Mouse (Mus musculus): ENCODE data around the gene Vmp1. TPM values are rescaled to one million over a fixed set of nuclear protein-coding genes. Genes with fewer than 3 reads are reported as not detected.

Gene Vmp1
- 10 to 100 TPM; 75.0 to 79.6 TPM for total RNA-seq (2021)
- long read RNA-seq, experiment 1, transcript Vmp1-201 (12 exons, 2,787 nt), result major isoform, 105 of 139 reads
- long read RNA-seq, experiment 1, partial matches to known transcripts, result 6 of 139 reads
- long read RNA-seq, experiment 1, other reads (novel, unspliced or antisense), result 25 of 139 reads
- long read RNA-seq, experiment 2, transcript Vmp1-206 (2 exons, 931 nt), result minor isoform, 7 of 128 reads
- long read RNA-seq, experiment 2, transcript Vmp1-201 (12 exons, 2,787 nt), result major isoform, 86 of 128 reads
- long read RNA-seq, experiment 2, partial matches to known transcripts, result 4 of 128 reads
- long read RNA-seq, experiment 2, other reads (novel, unspliced or antisense), result 31 of 128 reads

- intact Hi-C loops (cut with DNase I), result no loop called here
- DNase-seq, result peak; percentile 92 to 96
These were observed at the start of gene Vmp1, which contains the start of gene Ptrh2 for GRCm38 (mm10) chr11:86683395-86684125. Gene Vmp1, minus strand, starts transcription at chr11:86683836. Gene Ptrh2, plus strand, starts transcription at chr11:86683985.

DNA sequence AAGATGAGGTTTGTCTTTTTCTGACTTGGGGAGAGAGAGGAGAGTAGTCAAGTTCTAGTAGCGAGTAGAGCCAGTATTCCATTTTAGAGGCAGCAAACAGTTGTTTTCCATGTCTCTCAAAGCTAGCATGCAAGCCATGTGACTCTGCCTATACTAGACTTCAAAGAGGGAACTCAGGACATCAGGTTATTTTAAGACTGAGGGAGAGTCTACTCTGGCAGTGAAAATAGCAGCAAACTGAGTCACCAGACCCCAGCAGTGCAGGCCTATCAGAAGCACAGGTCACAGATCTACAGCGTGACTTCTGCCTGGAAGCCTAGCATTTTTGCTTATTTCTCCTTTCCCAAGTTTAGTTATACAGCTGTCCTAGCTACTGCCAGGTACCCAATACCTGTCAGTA lies 47.8 kb upstream of the Vmp1 start:
- intact Hi-C loops (cut with DNase I), result no loop called here
- no peak for DNase-seq

- no peak for DNase-seq
- intact Hi-C loops (cut with DNase I), result no loop called here
These were observed 42.0 kb upstream of the Vmp1 start for GRCm38 (mm10) chr11:86725607-86726006.

DNA sequence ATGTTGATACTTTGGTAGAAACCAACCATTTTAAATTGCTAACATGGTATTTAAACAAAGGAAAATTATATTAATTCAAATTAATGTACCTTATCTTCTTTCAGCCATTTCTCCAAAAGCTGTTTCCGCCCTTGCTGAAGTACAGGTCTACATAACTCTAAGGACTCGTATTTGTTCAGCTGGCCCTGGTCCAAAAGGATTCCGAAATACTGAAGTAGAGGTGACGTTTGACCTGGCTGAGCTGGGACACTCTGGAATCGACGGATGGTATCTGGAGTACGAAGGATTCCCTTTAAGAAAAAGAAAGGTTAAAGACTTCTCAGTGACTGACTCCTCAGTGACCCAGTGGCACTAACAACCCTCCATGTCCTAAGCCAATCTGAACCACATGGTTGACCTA lies 41.3 kb upstream of the Vmp1 start:
- no peak for DNase-seq
- intact Hi-C loops (cut with DNase I), result no loop called here

- intact Hi-C loops (cut with DNase I), result no loop called here
- DNase-seq, result no peak
These were observed 40.4 kb upstream of the Vmp1 start for GRCm38 (mm10) chr11:86724004-86724403.

- no peak for DNase-seq
- intact Hi-C loops (cut with DNase I), result loop anchor here (5.0 kb wide), 1 partner anchor 38 kb away; the partner anchor contains the start of gene Cltc
These were observed 35.8 kb upstream of the Vmp1 start for GRCm38 (mm10) chr11:86719390-86719789.

DNA sequence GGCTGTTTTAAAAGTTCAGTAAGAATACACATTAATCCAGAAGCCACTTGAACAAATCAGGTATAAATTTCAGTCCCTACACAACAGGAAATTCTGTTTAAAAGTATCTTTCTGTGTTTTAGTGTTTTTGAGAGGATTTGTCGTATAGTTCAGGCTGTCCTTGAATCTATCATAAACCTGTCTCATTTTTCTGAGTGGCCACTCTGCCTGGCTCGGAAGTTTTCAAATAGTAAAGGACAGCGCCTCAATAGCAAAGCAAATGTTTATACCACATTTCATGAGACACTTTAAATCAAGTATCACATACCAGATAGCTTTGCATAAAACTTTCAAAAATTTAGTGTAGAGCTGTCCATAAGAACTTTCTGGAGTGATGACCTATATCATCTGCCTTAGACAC lies 34.7 kb upstream of the Vmp1 start:
- DNase-seq, result no peak
- intact Hi-C loops (cut with DNase I), result loop anchor here (5.0 kb wide), 1 partner anchor 39 kb away; the partner anchor contains the start of gene Cltc

GRCm38 (mm10) chr11:86717306-86718065 lies 33.9 kb upstream of the Vmp1 start:
- intact Hi-C loops (cut with DNase I), result loop anchor here (5.0 kb wide), 1 partner anchor 40 kb away; the partner anchor contains the start of gene Cltc
- no peak for DNase-seq

GRCm38 (mm10) chr11:86714606-86715005 lies 31.0 kb upstream of the Vmp1 start:
- DNase-seq, result peak in 1 of 2 experiments; percentile 19
- intact Hi-C loops (cut with DNase I), result loop anchor here (5.0 kb wide), 1 partner anchor 43 kb away; the partner anchor contains the start of gene Cltc

- intact Hi-C loops (cut with DNase I), result no loop called here
- DNase-seq, result no peak
These were observed 17.5 kb upstream of the Vmp1 start for GRCm38 (mm10) chr11:86701151-86701550.

DNA sequence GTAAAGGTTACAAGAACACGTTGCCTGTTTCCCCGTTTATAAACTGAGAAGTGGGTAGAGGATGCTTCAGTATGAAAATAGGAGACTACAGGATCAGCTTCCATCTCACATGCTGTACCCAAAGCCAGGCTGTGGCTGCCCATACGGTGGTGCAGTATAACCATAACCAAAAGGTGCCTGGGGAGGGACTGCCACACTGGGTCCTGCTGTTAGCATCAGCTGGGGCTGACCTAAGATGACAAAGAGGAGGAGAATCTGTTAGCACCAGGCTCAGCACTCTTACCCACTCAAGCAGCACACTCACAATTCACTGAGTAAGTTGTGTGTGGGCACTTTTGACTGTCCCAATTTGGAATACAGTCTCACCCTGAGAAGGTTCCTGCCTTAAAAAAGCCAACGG lies 11.8 kb upstream of the Vmp1 start:
- intact Hi-C loops (cut with DNase I), result no loop called here
- no peak for DNase-seq

DNA sequence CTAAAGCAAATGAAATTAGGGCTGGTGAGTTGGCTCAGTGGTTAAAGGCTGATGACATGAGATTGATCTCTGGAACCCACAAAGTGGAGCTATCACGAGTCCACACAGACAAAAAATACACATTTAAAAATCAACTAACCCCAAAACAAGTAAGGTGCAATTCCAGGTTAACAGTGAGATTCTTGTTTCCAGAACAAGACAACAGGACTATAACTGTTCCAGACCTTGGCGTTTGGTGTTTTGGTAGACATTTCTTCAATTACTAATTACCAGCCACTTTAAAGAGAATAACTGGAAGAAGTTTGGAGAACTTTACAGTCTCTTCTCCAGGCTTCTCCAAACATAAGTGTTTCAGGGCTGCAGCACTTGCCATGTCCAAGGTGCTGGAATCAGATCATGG lies 8.9 kb upstream of the Vmp1 start:
- intact Hi-C loops (cut with DNase I), result no loop called here
- no peak for DNase-seq

GRCm38 (mm10) chr11:86691956-86692355 lies 8.3 kb upstream of the Vmp1 start:
- intact Hi-C loops (cut with DNase I), result no loop called here
- no peak for DNase-seq

GRCm38 (mm10) chr11:86691482-86691881 lies 7.8 kb upstream of the Vmp1 start:
- intact Hi-C loops (cut with DNase I), result no loop called here
- DNase-seq, result no peak

GRCm38 (mm10) chr11:86690383-86690782 lies 6.7 kb upstream of the Vmp1 start:
- intact Hi-C loops (cut with DNase I), result no loop called here
- no peak for DNase-seq

GRCm38 (mm10) chr11:86685366-86685765 lies 1.7 kb upstream of the Vmp1 start:
- intact Hi-C loops (cut with DNase I), result no loop called here

GRCm38 (mm10) chr11:86684126-86685012 lies 733 bp upstream of the Vmp1 start:
- intact Hi-C loops (cut with DNase I), result no loop called here
- DNase-seq, result no peak

More at GRCm38 (mm10) chr11:86685366-86685765, 1.7 kb upstream of the Vmp1 start:
- no peak for DNase-seq

GRCm38 (mm10) chr11:86682861-86683260 lies 775 bp downstream of the Vmp1 start:
- intact Hi-C loops (cut with DNase I), result no loop called here
- DNase-seq, result no peak

- intact Hi-C loops (cut with DNase I), result no loop called here
These were observed 2.2 kb downstream of the Vmp1 start for GRCm38 (mm10) chr11:86681423-86681822.

DNA sequence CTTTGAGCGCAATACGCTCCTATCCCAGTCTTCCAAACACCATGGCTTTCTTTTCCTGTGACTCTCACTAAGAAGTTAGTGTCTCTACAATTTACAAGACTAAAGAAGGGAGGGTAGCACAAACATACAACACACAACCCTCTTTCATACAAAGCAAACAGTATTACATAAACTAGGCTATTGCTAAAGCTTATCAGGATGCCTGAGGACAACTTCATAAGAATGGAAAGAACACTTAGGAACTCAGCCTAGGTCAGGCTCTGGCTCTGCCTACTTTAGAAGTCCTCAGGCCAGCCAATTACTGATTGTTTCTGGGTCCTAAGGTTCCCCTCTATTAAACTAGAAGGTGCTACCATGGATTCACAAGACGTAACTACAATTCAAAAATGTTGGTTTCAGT lies 2.9 kb downstream of the Vmp1 start:
- no peak for DNase-seq
- intact Hi-C loops (cut with DNase I), result no loop called here

More at GRCm38 (mm10) chr11:86681423-86681822, 2.2 kb downstream of the Vmp1 start:
- DNase-seq, result no peak
